Mouse (Mus musculus) gastrocnemius, postnatal 10 days (tissue): ENCODE results near the gene Rnaseh2a. TPM values are rescaled to one million over a fixed set of nuclear protein-coding genes. Genes with fewer than 3 reads are reported as not detected.
A peak's percentile ranks its signal among the peaks of the same experiment; 100 is the strongest.

Experiments used
- DNase-seq: peaks from one replicate; pipeline ENCODE4 v3.0.0; 2021; ENCODE audit warnings: mixed read lengths
- total RNA-seq, 2 experiments: library from RNA; stranded (reverse); gene quantifications; 2 replicates each; pipeline ENCODE4 v1.2.3; 2021

Rnaseh2a gene
- total RNA-seq, 2 experiments from 2014 or later: 26.7 to 36.8 TPM

- no peak for DNase-seq
Observed at GRCm38 (mm10) chr8:84984294-84985048, 14.9 kb upstream of the Rnaseh2a start.

DNA sequence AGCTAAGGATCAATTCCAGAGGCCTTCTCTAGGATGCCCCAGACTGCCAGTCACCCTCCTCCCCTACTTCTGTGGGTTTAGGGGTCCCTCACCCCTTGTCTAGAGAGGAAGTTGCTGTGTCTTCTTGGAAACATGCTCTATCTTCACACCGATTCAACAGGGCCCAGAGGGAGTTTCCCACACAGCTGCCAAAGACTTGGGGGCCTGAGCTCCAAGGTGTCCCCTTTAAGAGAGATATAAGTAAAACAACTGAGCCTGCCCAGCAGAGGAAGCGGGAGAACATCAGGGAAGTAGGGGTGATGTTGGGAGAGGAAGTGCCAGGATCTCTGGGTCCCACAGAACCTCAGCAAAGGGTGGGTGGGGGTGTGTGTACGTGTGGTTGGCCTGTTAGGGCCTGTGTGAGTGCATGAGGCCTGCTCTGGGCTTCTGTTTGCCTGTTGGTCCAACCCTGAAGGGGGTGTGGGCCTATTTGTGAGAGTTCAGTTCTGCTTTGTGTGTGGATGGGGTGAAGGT is 13.0 kb upstream of the Rnaseh2a start:
- no peak for DNase-seq

GRCm38 (mm10) chr8:84981644-84982498 is 12.3 kb upstream of the Rnaseh2a start:
- no peak for DNase-seq

- DNase-seq: peak; percentile 69
Observed at GRCm38 (mm10) chr8:84980622-84981358, 11.2 kb upstream of the Rnaseh2a start.

DNA sequence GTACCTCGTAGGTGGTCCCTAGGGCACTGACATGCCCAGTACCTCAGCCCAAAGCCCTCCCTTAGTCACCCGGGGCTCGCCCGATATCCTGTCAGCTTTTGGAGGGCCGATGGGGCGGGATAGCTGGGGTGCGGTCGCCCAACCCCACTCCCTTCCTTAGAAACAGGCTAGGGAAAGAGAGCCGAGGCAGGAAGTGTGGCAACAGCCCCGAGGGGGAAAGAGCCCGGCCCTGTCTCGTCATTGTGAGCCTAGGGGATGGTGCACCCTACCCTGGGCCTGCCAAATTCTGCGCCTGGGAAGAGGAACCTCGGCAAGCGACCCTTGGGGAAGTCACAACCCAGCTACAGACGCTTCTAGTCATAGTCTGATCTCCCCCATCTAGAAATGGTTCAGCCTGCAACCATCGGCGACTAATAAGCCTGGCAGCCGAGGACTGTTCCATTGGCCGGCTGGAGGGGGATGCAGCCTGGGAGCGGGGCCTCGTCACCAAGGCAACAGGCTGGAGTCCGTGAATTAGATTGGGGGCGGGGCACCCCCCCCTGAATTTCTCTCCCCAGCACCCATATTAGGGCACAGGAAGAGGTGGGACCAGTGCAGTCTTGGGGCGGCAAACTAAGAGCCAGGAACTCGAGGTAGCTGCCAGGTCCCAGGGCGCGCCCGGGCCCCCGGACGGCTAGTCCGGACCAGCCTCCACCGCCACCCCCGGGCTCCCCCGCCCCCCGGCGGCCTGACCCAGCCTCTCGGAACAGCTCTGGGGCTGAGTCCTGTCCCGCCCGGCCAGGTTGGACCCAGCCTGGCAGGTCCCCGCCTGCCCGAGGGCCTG is 10.2 kb upstream of the Rnaseh2a start:
- peak; percentile 80 for DNase-seq

GRCm38 (mm10) chr8:84978248-84978940 is 8.8 kb upstream of the Rnaseh2a start, which contains the start of gene Junb:
Gene Junb, minus strand, starts transcription at chr8:84978718.
- peak; percentile 90 for DNase-seq

DNA sequence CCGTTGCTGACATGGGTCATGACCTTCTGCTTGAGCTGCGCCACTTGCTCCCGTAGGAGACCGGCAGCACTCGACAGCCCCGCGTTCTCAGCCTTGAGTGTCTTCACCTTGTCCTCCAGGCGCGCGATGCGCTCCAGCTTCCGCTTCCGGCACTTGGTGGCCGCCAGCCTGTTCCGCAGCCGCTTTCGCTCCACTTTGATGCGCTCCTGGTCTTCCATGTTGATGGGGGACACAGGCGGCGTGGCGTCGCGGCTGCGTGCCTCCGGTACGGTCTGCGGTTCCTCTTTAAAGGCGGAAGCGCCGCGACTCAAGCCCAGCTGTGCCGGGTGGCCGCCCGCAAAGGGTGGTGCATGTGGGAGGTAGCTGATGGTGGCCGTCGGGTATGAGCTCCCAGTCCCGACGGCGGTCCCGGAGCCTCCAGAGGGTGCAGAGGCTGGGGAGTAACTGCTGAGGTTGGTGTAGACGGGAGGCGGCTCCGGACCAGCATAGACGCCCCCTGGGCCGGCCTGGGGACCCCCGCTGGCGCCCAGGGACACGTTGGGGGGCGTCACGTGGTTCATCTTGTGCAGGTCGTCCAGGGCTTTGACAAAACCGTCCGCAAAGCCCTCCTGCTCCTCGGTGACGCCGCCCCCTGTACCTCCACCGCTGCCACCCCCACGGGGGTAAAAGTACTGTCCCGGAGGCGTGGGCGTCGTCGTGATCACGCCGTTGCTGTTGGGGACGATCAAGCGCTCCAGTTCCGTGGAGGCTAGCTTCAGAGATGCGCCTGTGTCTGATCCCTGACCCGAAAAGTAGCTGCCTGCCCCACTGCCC is 8.1 kb upstream of the Rnaseh2a start:
- peak; percentile 69 for DNase-seq

- DNase-seq: peak; percentile 29
Observed at GRCm38 (mm10) chr8:84976763-84977434, 7.3 kb upstream of the Rnaseh2a start.

DNA sequence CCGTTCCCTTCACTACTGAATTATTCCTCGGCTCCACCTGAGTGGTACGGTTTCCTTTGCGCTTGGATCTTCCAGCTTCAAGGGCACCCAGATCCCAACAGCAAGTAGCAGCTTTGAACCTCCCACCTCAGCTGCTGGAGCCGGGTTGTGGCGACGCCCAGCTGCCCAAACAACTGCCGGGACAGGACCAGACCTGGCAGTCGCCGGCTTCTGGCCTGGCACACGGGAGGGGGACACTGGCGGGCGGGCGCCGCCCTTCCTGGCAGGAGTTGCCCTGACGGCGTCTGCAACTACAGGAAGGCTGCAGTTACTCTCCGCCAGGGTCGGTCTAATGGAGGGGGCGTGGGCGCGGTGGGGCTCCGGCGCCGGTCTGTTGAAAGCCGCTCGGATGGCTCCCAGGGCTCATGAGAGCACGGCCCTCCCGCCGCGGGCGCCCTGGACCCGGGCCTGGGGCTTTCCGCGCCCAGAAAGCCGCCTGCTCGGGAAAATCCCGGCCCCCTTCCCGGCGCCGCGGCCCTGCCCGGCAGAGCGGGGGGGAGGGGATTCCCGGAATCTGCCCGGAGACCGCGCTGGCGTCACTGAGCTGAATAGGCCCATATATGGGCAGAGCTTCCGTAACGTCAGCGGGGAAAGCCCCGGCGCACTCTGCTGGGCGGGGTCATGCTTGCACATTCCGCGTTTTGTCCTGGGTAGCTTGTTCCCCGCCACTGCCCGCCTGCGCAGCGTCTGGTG is 6.6 kb upstream of the Rnaseh2a start:
- peak; percentile 92 for DNase-seq

GRCm38 (mm10) chr8:84975434-84975833 is 5.9 kb upstream of the Rnaseh2a start:
- peak; percentile 62 for DNase-seq

DNA sequence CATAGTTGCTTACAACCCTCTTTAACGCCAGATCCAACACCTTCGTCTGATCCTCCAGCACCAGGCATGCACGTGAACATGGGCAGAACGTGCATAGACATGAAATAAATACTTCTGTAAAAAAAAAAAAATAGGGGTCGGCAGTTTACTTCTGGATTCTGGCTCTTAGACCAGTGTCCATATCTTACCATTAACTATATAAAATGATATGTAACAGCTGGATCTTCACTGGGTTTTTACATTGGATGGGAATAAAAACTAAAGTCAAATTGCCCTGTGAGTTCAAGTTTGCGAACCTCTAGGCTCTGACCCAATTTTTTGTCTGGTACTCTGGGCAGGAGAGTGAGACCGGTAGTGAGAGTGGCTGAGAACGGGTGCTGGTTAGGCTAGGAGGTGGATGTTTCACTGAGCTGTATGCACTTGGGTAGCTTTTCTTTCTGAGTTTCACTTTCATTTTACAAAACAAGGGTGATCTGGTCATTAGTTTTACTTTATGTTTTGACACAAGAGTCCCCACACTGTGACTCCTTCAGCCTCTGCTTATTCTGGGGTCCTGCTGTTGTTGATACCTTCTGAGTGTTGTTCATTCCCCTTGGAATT is 5.1 kb upstream of the Rnaseh2a start:
- no peak for DNase-seq

DNA sequence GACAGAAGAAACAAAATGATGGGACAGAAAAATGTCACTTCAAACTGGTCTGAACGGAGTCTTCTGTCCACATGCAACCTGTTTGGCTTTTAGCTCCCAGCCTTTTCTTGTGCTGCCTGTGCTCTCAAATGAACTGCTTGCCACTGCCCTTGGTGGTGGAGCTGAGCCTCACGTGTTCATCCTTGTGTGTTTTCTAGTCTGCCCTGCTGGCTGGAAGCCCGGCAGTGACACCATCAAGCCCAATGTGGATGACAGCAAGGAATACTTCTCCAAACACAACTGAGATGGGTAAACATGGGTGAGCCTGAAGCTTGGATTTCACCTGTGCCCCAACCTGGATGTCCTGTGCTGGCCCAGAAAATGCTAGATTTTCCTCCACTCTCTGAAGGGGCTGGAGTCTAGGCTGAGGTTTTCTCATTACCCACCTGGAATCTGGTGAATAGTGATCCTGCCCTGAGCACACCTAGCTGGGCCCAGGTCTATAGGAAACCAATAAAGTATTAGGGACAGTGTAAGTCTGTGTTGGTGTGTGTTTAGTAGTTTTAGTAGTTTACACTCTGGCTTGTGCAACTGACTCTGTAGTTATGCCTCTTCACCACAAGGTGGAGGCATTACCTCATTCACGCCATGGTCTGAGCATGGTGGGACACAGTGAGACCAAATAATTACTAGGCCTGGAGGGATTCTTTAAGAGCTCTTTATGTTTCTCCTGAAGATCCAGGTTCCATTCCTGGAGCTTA is 4.4 kb upstream of the Rnaseh2a start:
- DNase-seq: no peak

GRCm38 (mm10) chr8:84973079-84973478 is 3.5 kb upstream of the Rnaseh2a start:
- no peak for DNase-seq

DNA sequence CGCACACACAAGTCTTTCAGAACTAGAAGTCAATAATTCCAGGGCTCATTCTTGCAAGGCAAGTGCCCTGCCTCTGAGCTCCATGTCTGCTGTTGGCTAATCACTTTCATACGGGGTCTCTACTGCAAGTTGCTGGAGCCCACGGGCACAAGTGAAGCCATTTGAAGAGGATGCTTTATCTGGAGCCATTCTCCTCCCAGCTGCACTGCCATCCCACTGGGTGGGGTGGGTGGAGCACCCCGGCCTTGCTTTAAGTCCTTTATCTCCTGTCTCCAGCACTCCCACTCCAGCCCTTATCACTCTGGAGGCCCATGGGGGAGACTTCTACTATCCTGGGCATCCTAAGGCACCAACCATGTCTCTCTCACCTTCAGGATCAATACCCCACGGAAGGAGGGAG is 1.3 kb upstream of the Rnaseh2a start:
- no peak for DNase-seq

DNA sequence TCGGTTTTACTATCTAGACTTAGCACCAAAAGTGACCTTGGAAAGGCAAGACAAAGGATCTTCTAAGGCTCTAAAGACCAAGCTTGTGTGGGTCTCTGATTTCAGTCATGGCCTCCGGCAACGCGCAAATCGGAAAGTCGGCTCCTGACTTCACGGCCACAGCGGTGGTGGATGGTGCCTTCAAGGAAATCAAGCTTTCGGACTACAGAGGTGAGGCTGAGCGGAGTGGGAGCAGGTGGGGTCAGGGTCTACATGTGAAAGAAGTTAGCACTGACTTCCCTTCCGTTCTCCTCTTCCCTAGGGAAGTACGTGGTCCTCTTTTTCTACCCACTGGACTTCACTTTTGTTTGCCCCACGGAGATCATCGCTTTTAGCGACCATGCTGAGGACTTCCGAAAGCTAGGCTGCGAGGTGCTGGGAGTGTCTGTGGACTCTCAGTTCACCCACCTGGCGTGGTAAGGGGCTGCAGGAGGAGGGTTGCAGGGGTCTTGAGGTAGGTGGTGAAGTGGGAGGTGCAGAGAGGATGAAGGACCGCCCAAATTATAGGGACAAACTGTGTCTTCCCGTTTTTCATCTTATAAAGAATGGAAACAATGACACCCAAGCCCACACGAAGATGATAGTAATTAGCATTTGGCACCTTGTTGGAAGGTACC is 696 bp upstream of the Rnaseh2a start:
- no peak for DNase-seq

DNA sequence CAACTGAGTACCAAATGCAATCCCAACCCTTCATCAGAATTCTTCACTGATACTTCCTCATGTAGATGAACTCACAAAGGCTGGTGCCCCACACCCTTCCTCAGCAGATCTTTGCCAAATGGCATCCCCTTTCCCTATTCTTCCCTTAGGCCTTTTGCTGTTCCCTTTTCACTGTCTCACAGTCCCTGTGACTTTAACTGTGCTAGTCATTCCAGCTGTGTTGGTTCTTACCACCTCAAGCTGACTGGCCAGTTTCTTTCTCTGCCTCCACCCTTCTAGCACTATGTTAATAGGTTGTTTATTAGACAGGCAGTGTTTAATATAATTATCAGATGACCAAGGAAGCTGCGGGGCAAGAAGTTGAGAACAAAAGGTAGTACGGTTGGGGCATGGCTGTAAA is 917 bp downstream of the Rnaseh2a start:
- no peak for DNase-seq
